Mouse (Mus musculus): ENCODE data around the gene Psme1.

Gene Psme1

GRCm38 (mm10) chr14:55577871-55578667, at the start of gene Psme1:
Gene Psme1 (plus strand): TSS chr14:55578123.
- peak; percentile 82 for DNase-seq

DNA sequence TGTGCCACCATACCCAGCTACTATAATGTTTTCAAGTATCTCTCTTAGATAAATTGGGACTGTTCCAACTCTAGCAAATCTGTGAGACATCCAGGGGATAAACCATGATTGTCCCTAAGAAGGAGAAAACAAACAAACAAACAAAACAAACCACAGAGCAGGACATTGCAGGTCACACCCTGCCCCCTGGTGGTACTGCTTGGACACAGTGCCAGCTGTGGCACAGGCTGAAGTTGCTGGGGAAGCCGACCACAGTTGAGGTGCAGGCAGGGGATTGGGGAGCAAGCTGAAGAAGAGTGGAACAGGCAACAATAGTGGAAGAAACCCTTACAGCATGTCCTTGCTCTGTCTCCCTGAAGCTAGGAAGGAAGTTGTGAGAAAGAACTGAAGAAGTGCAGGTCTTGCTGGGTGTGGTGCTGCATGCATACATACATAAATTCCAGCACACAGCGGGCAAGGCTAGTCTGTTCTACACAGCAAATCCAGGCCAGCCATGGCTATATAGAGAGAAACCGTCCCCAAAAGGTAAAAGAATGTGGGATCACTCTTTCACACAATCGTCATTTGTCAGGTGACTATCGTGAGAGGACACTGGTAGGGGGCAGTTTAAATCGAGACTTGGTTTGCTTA, 41.7 kb upstream of the Psme1 start:
- DNase-seq: peak; percentile 53

- DNase-seq: peak; percentile 55
Observed at GRCm38 (mm10) chr14:55540067-55540786, 37.7 kb upstream of the Psme1 start, which contains the start of gene Pck2. Gene Pck2 (plus strand): TSS chr14:55540266.

GRCm38 (mm10) chr14:55540787-55541321, 37.1 kb upstream of the Psme1 start:
- peak; percentile 85 for DNase-seq

- no peak for DNase-seq
Observed at GRCm38 (mm10) chr14:55542268-55542667, 35.7 kb upstream of the Psme1 start.

GRCm38 (mm10) chr14:55544334-55544733, 33.6 kb upstream of the Psme1 start:
- DNase-seq: peak; percentile 31

- no peak for DNase-seq
Observed at GRCm38 (mm10) chr14:55550191-55550590, 27.7 kb upstream of the Psme1 start.

DNA sequence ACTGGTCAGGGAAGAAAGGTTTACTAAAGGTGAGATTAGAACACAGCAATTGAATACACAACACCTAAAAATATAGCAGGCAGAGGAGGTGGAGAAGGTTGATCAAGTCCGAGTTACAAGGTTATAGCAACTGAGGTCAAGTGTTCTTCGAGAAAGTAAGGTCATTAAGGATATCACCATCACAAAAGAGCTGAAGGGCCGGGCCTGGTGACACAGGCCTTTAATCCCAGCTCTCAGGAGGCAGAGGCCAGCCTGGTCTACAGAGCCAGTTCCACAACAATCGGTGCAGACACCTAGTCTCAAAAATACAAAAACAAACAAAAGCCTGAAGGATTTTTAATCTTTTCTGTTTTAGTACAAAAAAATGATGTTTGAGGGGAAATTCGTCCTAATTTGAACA, 26.6 kb upstream of the Psme1 start:
- no peak for DNase-seq

DNA sequence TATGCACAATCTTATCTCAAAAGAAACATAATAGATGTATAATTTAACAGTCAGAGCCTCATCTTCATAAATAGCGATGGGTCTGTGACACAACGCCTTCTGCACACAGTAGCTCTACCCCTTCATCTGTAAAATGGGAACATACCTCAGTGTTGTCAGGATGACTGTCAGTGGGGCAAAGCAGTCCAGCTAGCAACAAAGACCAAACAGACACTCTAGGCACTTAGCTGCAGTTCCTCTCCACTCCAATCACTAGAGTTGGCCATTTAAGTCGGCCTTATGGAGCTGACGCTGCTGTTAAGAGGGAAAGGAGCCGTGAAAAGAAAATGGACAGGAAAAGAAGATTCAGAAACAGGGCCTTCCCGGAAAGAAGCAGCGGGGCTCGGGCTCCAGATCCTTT, 26.1 kb upstream of the Psme1 start:
- DNase-seq: no peak

DNA sequence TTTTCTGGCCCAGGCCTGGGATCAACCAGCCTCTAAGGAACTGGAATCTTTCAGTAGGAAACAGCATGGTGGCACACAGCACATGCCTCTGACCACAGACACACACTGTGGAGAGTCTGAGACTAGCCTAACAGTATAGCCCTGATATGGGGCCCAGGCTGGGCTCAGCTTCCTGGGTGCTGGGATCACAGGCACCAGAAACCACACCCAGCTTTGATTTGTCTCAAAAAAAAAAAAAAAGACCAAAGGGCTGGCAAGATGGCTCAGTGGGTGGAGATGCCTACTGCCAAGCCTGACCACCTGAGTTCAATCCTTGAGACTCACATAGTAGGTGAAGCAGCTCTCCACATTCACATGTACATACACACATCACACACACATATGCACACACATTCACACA, 23.3 kb upstream of the Psme1 start:
- no peak for DNase-seq

DNA sequence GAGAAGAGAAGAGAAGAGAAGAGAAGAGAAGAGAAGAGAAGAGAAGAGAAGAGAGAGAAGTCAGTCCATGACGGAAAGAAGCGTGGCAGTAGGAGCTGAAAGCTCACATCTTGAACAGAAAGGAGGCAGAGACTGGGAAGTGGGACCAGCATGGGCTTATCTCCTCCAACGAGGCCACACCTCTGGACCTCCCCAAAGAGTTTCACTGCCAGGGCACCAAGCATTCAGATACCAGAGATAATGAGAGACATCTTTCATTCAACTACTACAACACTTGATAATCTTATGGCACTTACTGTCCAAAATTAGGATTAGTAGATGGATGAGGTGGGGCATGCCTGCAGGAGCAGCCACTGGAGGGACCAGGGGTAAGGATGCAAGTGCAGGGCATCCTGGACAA, 22.1 kb upstream of the Psme1 start:
- no peak for DNase-seq

DNA sequence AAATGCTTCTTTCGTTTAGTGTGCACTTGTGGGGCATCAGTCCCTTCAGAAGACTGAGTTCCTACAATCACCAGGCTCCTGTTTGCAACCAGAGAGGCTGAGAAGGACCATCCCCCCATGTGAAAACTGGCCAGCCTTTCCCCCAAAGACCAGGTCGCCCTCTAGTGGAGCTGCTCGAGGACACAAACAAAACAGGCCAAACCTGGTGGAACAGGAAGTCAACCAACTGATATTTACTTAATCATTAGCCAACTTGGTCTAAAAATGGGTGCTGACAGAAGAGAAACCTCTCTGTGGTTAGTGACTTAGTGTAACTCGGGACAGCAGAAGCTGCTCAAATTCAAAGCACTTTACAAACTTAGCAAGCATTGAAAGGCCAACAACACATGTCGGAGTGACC, 20.9 kb upstream of the Psme1 start:
- peak; percentile 74 for DNase-seq

- DNase-seq: no peak
Observed at GRCm38 (mm10) chr14:55557587-55557986, 20.3 kb upstream of the Psme1 start.

DNA sequence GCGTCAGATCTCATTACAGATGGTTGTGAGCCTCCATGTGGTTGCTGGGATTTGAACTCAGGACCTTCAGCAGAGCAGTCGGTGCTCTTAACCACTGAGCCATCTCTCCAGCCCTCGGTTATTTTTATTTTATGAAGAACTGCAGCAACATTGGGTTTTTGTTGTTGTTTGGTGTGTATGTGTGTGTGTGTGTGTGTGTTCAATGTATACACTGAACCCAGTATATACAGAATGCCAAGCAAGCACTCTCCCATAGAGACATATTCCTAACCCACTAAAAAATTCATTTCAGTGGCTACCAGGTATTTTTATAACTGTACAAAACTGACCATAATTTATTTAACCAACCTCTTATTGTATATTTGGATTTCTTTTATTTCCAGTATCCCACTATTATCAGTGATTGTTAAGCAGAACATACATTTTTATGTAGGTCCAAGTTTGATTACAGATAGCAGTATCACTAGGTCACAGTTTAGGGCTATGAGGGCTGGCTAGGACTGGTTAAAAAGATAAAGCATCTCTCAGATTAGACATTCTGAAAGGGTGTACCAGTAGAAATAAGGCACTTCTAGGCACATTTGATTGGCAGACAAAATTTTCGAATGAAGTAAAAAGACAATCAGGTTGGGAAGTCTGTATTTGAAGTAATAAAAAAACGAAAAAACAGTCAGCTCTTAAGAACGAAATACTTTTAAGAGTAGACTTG, 19.0 kb upstream of the Psme1 start:
- DNase-seq: no peak

- DNase-seq: peak; percentile 88
Observed at GRCm38 (mm10) chr14:55559799-55560201, 18.1 kb upstream of the Psme1 start, which contains the start of gene Dcaf11. Gene Dcaf11 (plus strand): TSS chr14:55560006.

DNA sequence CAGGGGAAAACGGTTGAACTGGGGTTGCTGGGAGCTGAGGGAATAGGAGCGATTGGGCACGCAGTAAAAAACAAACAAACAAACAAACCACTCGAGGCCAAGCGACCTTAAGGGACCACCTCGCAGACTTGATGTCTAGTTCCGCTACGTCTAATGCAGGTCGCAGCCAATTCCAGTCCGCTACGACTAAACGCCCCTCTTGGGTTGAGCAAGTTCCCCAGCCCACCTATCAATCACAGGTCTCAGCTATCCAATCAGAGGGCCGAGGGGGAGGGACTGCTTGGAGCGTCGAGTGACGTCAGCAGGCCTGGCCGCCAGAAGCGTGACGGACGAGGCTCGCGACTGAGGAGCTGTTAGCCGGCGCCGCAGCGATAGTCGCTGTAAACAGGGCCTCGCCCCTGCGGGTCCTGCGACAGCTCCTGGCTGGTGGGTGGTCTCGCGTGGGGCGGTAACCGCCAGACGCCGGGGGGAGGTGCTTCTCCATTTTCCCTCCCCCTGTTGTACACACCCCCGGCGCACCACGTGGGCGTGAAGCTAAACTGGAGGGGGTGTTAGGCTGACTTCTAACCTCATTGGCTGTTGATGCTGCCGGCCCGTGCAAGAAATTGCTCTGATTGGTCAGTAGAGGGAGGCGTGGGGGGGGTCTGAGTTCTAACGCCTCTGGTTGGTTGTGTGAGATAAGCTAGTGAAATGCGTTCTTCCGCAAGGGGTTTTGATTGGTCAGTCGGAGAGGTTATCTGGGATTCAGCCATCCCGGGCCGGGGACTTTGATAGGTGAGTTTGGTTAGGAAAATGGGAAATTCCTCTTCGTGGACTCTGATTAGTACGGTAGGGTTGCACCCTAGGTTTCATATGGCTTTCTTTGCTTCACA, 17.5 kb upstream of the Psme1 start, which contains the start of gene A730061H03Rik:
A730061H03Rik (minus strand) TSS at position 205 of the 872 bp plus-strand sequence.
- DNase-seq: peak; percentile 96

- DNase-seq: no peak
Observed at GRCm38 (mm10) chr14:55561860-55562259, 16.1 kb upstream of the Psme1 start.

GRCm38 (mm10) chr14:55563249-55563648, 14.7 kb upstream of the Psme1 start:
- DNase-seq: no peak

- no peak for DNase-seq
Observed at GRCm38 (mm10) chr14:55565748-55566147, 12.2 kb upstream of the Psme1 start.

- no peak for DNase-seq
Observed at GRCm38 (mm10) chr14:55567496-55567895, 10.4 kb upstream of the Psme1 start.

DNA sequence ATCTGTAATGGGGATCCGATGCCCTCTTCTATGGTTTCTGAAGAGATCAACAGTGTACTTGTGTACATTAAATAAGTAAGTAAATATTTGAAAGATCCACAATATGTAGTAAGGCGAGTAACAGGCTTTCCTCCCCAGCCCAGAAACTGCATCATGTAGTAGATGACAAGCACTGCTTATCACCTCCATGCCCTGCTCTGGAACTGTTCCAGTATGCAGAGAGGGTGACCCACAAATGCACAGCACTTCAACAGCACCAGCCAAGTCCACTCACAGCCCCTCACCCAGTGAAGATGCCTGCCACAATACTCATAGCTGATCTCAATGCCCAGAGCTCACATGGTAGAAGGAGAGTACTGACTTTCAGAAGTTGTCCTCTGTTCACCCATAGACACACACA, 7.3 kb upstream of the Psme1 start:
- no peak for DNase-seq

GRCm38 (mm10) chr14:55571760-55572159, 6.2 kb upstream of the Psme1 start:
- DNase-seq: no peak
